Mouse (Mus musculus) gastrocnemius, postnatal 4 days (tissue): ENCODE data around the gene Plscr3. TPM values are rescaled to one million over a fixed set of nuclear protein-coding genes. Genes with fewer than 3 reads are reported as not detected.

Experiments
- DNase-seq, 2 experiments: peaks; one replicate each; pipeline ENCODE4 v3.0.0; 2021 to 2022; ENCODE audit warnings: low spot score in 2 of 2, mixed read lengths in 2 of 2
- long read RNA-seq, 2 experiments: library from polyadenylated mRNA; stranded (forward); transcript quantifications; one replicate each; pipeline ENCODE4 v2.0.0; 2021
- total RNA-seq, 2 experiments: library from RNA; stranded (reverse); gene quantifications; 2 replicates each; pipeline ENCODE4 v1.2.3; 2021

Gene Plscr3
- 10 to 100 TPM; 39.3 to 41.4 TPM for total RNA-seq
- long read RNA-seq, experiment 1, transcript Plscr3-203 (8 exons, 2,785 nt): minor isoform, 29 of 84 reads
- long read RNA-seq, experiment 1, transcript Plscr3-201 (7 exons, 1,927 nt): major isoform, 34 of 84 reads
- long read RNA-seq, experiment 1, partial matches to known transcripts: 3 of 84 reads
- long read RNA-seq, experiment 1, other reads (novel, unspliced or antisense): 15 of 84 reads
- long read RNA-seq, experiment 2, transcript Plscr3-201 (7 exons, 1,927 nt): minor isoform, 22 of 79 reads
- long read RNA-seq, experiment 2, transcript Plscr3-203 (8 exons, 2,785 nt): major isoform, 24 of 79 reads
- long read RNA-seq, experiment 2, partial matches to known transcripts: 7 of 79 reads
- long read RNA-seq, experiment 2, other reads (novel, unspliced or antisense): 25 of 79 reads

GRCm38 (mm10) chr11:69846198-69846680, at the start of gene Plscr3:
Gene Plscr3 (plus strand): TSS chr11:69846376.
- peak; percentile 86 to 91 for DNase-seq

- DNase-seq: no peak
Measured at GRCm38 (mm10) chr11:69797924-69798323, 48.3 kb upstream of the Plscr3 start.

GRCm38 (mm10) chr11:69799394-69800137, 46.6 kb upstream of the Plscr3 start:
- DNase-seq: no peak

GRCm38 (mm10) chr11:69800138-69800391, 46.1 kb upstream of the Plscr3 start:
- DNase-seq: peak in 1 of 2 experiments; percentile 60

GRCm38 (mm10) chr11:69800392-69801197, 45.6 kb upstream of the Plscr3 start:
- peak; percentile 60 to 72 for DNase-seq

DNA sequence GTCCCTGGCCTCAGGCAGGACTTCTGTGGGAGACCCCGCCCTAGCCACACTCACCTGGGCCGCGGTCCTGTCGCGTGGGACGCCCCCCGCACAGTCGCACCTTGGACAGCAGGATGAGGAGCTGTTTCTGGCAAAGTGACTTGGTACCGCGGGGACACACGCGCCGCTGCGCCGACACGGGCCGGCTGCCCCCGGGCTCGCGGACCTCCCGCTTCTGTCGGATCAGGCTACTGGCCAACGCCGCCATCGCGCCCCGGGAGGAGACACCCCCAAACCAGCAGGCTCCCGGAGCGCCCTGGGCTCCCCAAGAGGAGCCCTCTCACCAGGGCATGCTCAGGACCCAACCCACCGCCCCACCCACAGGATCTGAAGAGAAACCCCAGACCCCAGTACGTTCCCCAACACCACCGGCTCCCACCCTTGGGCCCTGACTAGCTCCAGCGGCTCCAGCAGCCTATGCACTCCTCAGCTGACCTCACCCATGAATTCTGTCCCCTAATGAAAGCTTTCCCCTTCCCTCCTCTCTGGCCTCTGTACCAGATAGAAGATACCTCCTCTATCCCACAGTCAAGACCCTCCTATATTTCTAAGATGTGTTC, 44.7 kb upstream of the Plscr3 start, which contains the start of gene Fgf11:
TSS of gene Fgf11 (minus strand) at position 479 of the 599 bp plus-strand sequence.
- no peak for DNase-seq

DNA sequence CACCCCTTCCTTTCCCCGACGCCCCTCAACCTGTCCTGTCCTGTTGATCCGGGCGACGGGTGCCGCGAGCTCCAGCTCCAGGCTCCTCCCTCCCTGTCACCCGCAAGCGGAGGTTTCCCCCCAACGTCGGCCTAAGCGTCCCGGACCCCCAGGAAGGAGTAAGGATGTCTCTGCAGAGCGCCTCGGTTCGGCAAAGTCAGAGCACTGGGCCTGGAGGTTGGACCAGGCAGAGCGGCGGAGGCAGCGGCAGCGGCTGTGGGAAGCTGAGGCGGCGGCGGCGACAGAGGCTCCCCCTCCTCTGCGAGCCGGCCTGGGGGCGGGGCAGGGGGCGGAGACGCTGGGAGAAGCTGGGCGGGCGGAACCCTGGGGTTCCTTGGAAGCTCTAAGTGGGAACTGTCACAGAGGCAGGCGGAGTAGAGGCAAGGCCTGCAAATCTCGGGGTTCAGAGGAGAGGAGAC, 43.5 kb upstream of the Plscr3 start:
- peak; percentile 79 to 85 for DNase-seq

- DNase-seq: no peak
Measured at GRCm38 (mm10) chr11:69803328-69803727, 42.8 kb upstream of the Plscr3 start.

DNA sequence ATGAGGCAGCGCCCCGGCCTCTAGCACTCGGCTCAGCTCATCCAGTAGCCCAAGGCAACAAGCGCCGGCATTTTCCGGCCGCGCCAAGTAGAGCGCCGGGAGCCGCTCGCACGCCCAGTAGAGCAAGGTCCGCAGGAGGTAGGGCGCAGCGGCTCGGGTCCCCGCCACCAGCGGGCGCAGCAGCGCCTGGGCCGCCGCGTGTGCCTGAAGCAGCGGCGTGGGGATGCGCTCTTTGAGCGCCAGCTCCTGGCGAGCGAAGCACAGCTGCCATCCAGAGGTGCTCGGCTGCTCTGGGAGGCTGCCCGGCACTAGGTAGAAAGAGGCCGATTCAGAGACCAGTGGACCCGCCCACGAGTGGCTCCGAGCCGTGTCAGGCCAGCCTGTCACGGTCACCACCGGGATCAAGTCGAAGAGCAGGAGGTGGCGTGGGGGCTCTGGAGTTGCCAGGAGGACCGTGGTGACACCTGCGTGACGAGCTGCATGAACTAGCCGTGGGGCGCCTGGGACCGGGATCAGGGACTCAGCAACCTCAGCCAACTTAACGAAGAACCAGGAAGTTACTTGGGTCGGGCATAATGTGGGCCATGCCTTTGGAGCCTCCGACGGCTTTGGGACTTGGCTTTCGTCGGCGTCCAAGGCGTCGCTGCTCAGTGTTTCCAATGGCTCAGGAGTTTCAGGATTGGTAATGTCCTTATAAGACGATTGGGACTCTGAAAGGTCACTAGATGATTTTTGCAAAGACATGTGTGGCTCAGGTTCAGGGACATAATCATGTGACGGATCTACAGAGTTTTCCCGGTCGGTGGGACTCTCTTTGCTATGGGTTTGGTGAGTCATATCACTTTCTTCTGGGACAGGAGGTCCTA, 42.2 kb upstream of the Plscr3 start:
- peak; percentile 55 to 71 for DNase-seq

DNA sequence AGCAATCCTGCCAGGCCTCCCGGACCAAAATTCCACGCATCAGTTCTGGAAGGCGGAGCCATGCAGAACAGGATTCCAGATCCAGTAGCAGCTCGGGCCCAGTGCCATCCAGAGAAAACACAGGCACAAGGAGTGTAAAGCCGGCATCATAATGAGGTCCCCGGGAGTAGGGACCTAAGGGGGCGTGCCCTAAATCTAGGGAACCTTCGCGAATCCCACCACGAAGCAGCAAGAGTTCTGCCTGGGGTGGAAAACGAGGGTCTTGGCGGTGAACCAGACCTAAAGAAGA, 41.6 kb upstream of the Plscr3 start:
- DNase-seq: no peak

DNA sequence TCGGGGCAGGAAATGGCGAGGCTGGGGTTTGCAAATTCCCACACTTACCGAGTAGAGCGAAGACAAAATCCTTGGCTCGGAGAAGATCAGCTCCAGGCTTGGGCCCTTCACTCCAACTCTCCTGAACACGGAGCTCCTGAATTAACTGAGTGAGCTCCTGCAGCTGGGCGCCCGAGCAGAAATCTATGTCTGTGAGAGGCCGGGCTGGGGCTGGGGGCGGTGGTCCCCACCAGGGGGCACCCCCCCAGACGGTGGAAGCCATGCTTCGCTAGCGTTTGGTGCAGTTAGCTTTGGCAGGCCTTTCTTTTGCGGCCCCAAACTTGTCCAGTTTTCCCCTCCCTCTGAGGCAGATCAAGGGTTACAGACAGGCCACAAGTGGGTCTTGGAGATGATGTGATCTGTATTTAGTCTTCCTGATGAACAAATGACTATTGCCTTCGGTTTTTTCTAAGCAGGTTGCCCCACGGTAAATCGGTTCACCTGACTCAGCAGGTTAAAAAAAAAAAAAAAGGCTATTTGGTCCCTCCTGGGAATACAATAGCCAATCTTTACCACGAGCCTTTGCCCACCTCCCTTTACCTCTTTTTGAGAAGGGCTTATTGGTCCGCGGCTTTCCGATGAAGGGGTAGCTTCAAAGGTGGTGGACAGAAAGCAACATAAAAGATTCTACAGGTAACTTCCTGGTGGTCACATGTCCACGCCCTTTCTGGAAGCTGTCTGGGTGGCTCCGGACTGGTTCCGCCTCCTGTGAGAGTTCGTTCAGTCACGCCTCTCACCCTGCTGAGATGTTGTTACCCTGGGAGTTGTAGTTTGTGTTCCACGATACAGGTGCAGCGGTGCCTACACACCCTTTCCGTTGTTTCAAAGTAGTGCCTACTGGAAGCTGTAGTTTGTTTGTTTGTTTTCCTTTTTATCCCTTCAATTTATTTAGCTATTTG, 40.9 kb upstream of the Plscr3 start, which contains the start of gene Tmem102:
TSS of gene Tmem102 (minus strand) at position 653 of the 938 bp plus-strand sequence.
- no peak for DNase-seq

- no peak for DNase-seq
Measured at GRCm38 (mm10) chr11:69806378-69806777, 39.8 kb upstream of the Plscr3 start.

DNA sequence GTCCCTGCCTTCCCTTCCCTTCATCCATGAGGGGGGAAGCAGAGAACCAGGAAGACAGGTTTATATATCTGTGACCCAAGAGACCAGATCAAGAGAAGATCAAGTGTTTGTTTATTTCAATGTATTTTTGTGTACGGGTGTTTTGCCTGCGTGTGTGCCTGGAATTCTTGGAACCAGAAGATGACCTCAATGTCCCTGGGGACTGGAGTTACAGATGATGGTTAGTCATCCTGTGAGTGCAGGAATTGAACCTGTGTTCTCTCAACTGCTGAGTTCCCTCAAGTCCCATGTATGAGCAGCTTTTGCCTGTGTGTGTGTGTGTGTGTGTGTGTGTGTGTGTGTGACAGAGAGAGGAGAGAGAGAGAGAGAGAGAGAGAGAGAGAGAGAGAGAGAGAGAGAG, 38.5 kb upstream of the Plscr3 start:
- no peak for DNase-seq

DNA sequence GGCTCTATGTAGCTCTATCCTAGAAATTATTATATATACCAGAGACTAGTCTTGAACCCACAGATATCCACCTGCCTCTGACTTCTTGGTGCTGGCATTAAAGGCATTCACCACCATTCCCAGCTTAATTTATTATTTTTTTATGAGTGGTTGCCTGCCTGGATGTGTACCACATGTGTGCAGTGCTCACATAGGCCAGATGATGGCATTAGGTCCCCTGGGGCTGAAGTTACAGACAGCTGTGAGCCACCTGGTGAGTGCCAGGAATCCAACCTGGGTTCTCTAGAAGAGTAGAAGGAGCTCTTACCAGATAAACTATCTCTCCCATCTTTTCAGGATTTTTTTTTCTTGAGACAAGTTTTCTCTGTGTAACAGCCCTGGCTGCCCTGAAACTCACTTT, 35.9 kb upstream of the Plscr3 start:
- no peak for DNase-seq

DNA sequence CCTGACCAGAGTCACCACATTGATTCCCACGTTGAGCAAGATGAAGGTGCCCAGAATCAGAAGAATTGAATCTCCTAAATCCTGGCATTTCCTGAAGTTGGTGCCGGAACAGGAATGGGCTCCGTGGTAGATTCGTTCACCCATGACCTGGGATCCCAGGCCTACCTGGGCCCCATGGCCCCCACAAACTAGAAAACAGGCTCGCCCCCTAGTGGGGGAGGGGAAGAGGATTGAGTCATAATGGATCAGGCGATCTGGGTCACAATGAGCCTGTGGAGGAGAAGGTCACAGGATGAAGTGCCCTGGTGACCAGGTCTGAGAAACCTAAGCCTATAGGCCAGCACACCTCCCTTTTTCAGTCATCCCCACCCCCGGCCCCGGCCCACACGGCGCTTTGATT, 31.0 kb upstream of the Plscr3 start, which contains the start of gene Gm39566:
TSS of gene Gm39566 (minus strand) at position 144 of the 400 bp plus-strand sequence.
- DNase-seq: no peak

- DNase-seq: no peak
Measured at GRCm38 (mm10) chr11:69816520-69816919, 29.7 kb upstream of the Plscr3 start.

DNA sequence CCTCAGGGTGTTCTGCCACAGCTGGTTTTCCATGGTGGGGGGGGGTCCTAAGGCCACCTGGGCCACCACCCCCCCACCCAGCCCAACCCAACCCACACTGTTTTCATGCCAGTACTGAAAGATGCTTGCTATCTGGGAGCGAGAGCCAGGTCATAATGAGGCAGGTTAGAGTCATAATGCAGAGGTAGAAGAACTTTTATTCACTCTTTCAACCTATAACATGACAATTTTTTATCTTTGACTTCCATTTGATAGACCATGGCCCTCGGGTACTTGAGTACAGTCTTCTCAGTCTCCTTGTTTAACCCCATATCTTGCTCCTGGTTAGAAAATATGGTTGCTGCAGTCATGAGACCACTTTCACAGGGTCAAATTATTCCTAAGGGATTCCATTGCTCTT, 27.8 kb upstream of the Plscr3 start, which contains the start of gene Spem2:
TSS of gene Spem2 (minus strand) at position 101 of the 400 bp plus-strand sequence.
- DNase-seq: no peak

DNA sequence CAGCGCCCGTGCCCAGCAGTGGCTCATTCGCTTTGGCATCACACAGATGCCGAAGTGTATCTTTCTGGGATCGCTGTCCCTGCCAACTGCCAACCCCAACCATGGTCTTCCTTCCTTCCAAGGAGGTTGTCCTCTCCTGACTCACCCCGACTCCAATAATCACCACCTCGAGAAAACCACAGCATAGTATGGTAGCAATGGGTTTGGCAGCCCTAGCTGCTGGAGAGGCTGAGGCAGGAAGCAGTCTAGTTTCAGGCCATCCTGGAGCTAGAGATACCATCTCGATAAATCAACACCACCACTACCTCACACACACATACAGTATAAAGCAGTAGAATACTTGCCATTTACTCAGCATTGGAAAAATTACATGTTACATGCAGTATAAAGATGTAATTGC, 27.3 kb upstream of the Plscr3 start:
- DNase-seq: no peak

- no peak for DNase-seq
Measured at GRCm38 (mm10) chr11:69822080-69822479, 24.1 kb upstream of the Plscr3 start, which contains the start of gene Spem1. Gene Spem1 (minus strand): TSS chr11:69822180.
